Mouse (Mus musculus) urinary bladder, postnatal 4 days (tissue): ENCODE measurements at regions not wholly inside any gene's neighbourhood (a gene's known extent, or its start where the extent isn't known, plus 50 kb on each side); places are given as distances from the start of the nearest gene placed in this dataset.

Experiments
- DNase-seq, 2 experiments: peaks; one replicate each; pipeline ENCODE4 v3.0.0; 2021 to 2022; ENCODE audit warnings: low spot score in 2 of 2

- DNase-seq = no peak
Measured at GRCm38 (mm10) chr13:4662336-4663101, 53.5 kb upstream of the Akr1e1 start.
